ENCODE assay signal across 13 mouse cellular contexts in genomic region chr6:103559344-103559743, GRCm38 (mm10). TPM values are rescaled to one million over a fixed set of nuclear protein-coding genes. Genes with fewer than 3 reads are reported as not detected.
DNase-seq lines count a peak whose midpoint lies in the region; ATAC-seq and TF ChIP-seq lines count a peak whose summit lies in the region.
"Had no signal": no experiment of that assay in that cellular context is flagged by ENCODE, and none has a peak within 500 bp of the region (broad histone marks: within the 10 kb centered on the region; RNA-seq: fewer than 3 reads in every experiment).

No protein-coding gene starts in this region.

- TF ChIP-seq CTCF in forebrain, postnatal 0 days (IDR thresholded peaks at IDR 0.05; ENCODE audit: low read depth): no peak

- DNase-seq in adrenal gland, adult (ENCODE audit: inconsistent age in 2 of 2, low spot score in 1 of 2): peak; percentile 7 to 77
- DNase-seq in adrenal gland, adult 18-20 months (ENCODE audit: low spot score in 2 of 2): no peak
- no peak for DNase-seq in hindbrain, embryonic 11.5 days (ENCODE audit: low spot score)
- DNase-seq in adrenal gland, postnatal 36 days: peak; percentile 7 to 35
- no peak for DNase-seq in forebrain, postnatal 0 days
- no peak for DNase-seq in urinary bladder, postnatal 36 days (ENCODE audit: low spot score in 2 of 2)
- DNase-seq: thymus, postnatal 25 days had no signal

- no peaks in the 10 kb centered on the region for H3K27me3 ChIP-seq in hindbrain, embryonic 12.5 days
- no peaks in the 10 kb centered on the region for H3K27me3 ChIP-seq in hindbrain, embryonic 11.5 days (ENCODE audit: control insufficient read depth, insufficient read depth, low read length)
- no peaks in the 10 kb centered on the region for H3K27me3 ChIP-seq in forebrain, postnatal 0 days (ENCODE audit: insufficient read depth, low read length)
- H3K27me3 ChIP-seq: lung, embryonic 15.5 days had no signal

- H3K9me3 ChIP-seq in hindbrain, embryonic 12.5 days (replicated peaks): no peaks in the 10 kb centered on the region
- no peaks in the 10 kb centered on the region for H3K9me3 ChIP-seq in hindbrain, embryonic 11.5 days (ENCODE audit: control insufficient read depth, low read length)
- H3K9me3 ChIP-seq in forebrain, postnatal 0 days (ENCODE audit: low read length): no peaks in the 10 kb centered on the region
- H3K9me3 ChIP-seq: lung, embryonic 15.5 days had no signal

- H3K4me2 ChIP-seq in hindbrain, embryonic 12.5 days (replicated peaks): no peak overlapping the region
- no peak overlapping the region for H3K4me2 ChIP-seq in hindbrain, embryonic 11.5 days (replicated peaks; ENCODE audit: low read depth, low read length)
- H3K4me2 ChIP-seq in forebrain, postnatal 0 days (ENCODE audit: low read depth): no peak overlapping the region
- H3K4me2 ChIP-seq: heart, embryonic 11.5 days; liver, embryonic 11.5 days; lung, embryonic 15.5 days had no signal

- H3K27ac ChIP-seq in hindbrain, embryonic 12.5 days: 0 out of 2 replicates have a peak overlapping the region, but pooled peaks have one; percentile 8
- no peak overlapping the region for H3K27ac ChIP-seq in hindbrain, embryonic 11.5 days (ENCODE audit: low read depth, low read length)
- 0 out of 2 replicates have a peak overlapping the region, but pooled peaks have one; percentile 6 for H3K27ac ChIP-seq in forebrain, postnatal 0 days (ENCODE audit: low read depth, low read length)
- H3K27ac ChIP-seq: lung, embryonic 15.5 days had no signal

- WGBS in hindbrain, embryonic 12.5 days: 49% methylated on average over 2 of the region's 2 CpGs
- 51% methylated on average over 2 of the region's 2 CpGs for WGBS in hindbrain, embryonic 11.5 days
- WGBS in forebrain, postnatal 0 days: 6% methylated on average over 2 of the region's 2 CpGs

- H3K36me3 ChIP-seq in hindbrain, embryonic 12.5 days: no peaks in the 10 kb centered on the region
- H3K36me3 ChIP-seq in hindbrain, embryonic 11.5 days (ENCODE audit: control insufficient read depth, insufficient read depth, low read length): no peaks in the 10 kb centered on the region
- no peaks in the 10 kb centered on the region for H3K36me3 ChIP-seq in forebrain, postnatal 0 days (ENCODE audit: insufficient read depth)
- H3K36me3 ChIP-seq: lung, embryonic 15.5 days had no signal

- no peak overlapping the region for H3K9ac ChIP-seq in hindbrain, embryonic 12.5 days
- no peak overlapping the region for H3K9ac ChIP-seq in hindbrain, embryonic 11.5 days (ENCODE audit: low read depth, low read length)
- no peak overlapping the region for H3K9ac ChIP-seq in forebrain, postnatal 0 days
- H3K9ac ChIP-seq: lung, embryonic 15.5 days had no signal

- no peak for ATAC-seq in hindbrain, embryonic 12.5 days (ENCODE audit: low FRiP score)
- no peak for ATAC-seq in hindbrain, embryonic 11.5 days (ENCODE audit: low FRiP score)
- ATAC-seq in forebrain, postnatal 0 days: no peak
- ATAC-seq in frontal cortex, adult (ENCODE audit: low TSS enrichment): no peak
- ATAC-seq: intestine, embryonic 16.5 days had no signal

- peaks cover 17% of the 10 kb centered on the region for H3K4me1 ChIP-seq in hindbrain, embryonic 12.5 days
- no peaks in the 10 kb centered on the region for H3K4me1 ChIP-seq in hindbrain, embryonic 11.5 days (replicated peaks; ENCODE audit: control insufficient read depth, insufficient read depth, low read length)
- H3K4me1 ChIP-seq in forebrain, postnatal 0 days (ENCODE audit: insufficient read depth): peaks cover 12% of the 10 kb centered on the region; the same call in 1 of the 2 replicates
- H3K4me1 ChIP-seq: lung, embryonic 15.5 days had no signal

- no peak overlapping the region for H3K4me3 ChIP-seq in hindbrain, embryonic 12.5 days
- H3K4me3 ChIP-seq in hindbrain, embryonic 11.5 days (ENCODE audit: low read depth, low read length): no peak overlapping the region
- no peak overlapping the region for H3K4me3 ChIP-seq in forebrain, postnatal 0 days (ENCODE audit: low read depth, low read length)
- H3K4me3 ChIP-seq: lung, embryonic 15.5 days had no signal

RNA-seq across cellular contexts. Expression of gene Chl1, which starts 49.0 kb away (rescaled TPM):
- total RNA-seq in adrenal gland, adult 18-20 months (2021): 1 to 10 TPM; 1.7 to 2.3 TPM
- 46.5 and 52.1 TPM in 2 replicates for polyA plus RNA-seq in hindbrain, embryonic 12.5 days (2016; fragmentation: Nextera tagmentation; extraction: Ambion mirVana)
- 18.7 and 29.1 TPM in 2 replicates for polyA plus RNA-seq in hindbrain, embryonic 11.5 days (2014; fragmentation: Nextera tagmentation; extraction: Ambion mirVana)
- 1 to 10 TPM; 1.3 to 2.9 TPM for total RNA-seq in adrenal gland, postnatal 36 days (2021)
- total RNA-seq in forebrain, postnatal 0 days (2014; rRNA removed): 317 and 347 TPM in 2 replicates
- 131 and 173 TPM in 2 replicates for polyA plus RNA-seq in forebrain, postnatal 0 days (2015; fragmentation: Nextera tagmentation; extraction: Ambion mirVana)

Comparison
In these comparisons a context has a peak if more than half of its experiments do, and no peak if none do; other contexts are left out.
1. DNase-seq: peak in adrenal gland, adult (2 of 2) and adrenal gland, postnatal 36 days (2 of 2); none in adrenal gland, adult 18-20 months (0 of 2), hindbrain, embryonic 11.5 days (single experiment), forebrain, postnatal 0 days (single experiment) and urinary bladder, postnatal 36 days (0 of 2).
2. RNA of gene Chl1, which starts 49.0 kb away (total RNA-seq): 317 to 347 TPM in forebrain, postnatal 0 days; 1.3 to 2.9 TPM in adrenal gland, postnatal 36 days and 1.7 to 2.3 TPM in adrenal gland, adult 18-20 months; every median in the first group is over 10 times any median in the second.